Comparison of ENCODE assay signal across 8 mouse cellular contexts in genomic region chr16:11143706-11144483, GRCm38 (mm10). TPM values are rescaled to one million over a fixed set of nuclear protein-coding genes. Genes with fewer than 3 reads are reported as not detected.
DNase-seq lines count a peak whose midpoint lies in the region; TF ChIP-seq lines count a peak whose summit lies in the region.
"Not testable (repeated sequence)": the region's sequence is repeated elsewhere in the genome, so short reads cannot be mapped to it uniquely, and the experiment has no call there.

No protein-coding gene starts in this region.

- H3K27me3 ChIP-seq in hindbrain, embryonic 10.5 days (ENCODE audit: insufficient read depth, poor library complexity, severe bottlenecking) = not testable (repeated sequence)

- H3K4me3 ChIP-seq in hindbrain, embryonic 10.5 days; lung, adult 2 months (replicated peaks; ENCODE audit: extremely low read depth, low read depth, low read length): not testable (repeated sequence)

- H3K9me3 ChIP-seq in hindbrain, embryonic 10.5 days = not testable (repeated sequence)

- not testable (repeated sequence) for H3K4me1 ChIP-seq in hindbrain, embryonic 10.5 days (replicated peaks); lung, adult 2 months (ENCODE audit: control insufficient read depth, insufficient read depth, low read length)

- not testable (repeated sequence) for TF ChIP-seq CTCF in lung, adult 2 months (IDR thresholded peaks at IDR 0.05; ENCODE audit: insufficient read depth, low read length)

- TF ChIP-seq POLR2A in lung, adult 2 months (IDR thresholded peaks at IDR 0.05; ENCODE audit: borderline replicate concordance, extremely low read depth, low read depth, low read length) = not testable (repeated sequence)

- not testable (repeated sequence) for H3K27ac ChIP-seq in hindbrain, embryonic 10.5 days

- WGBS in hindbrain, embryonic 10.5 days = 16% methylated on average over 56 of the region's 56 CpGs
- 21% methylated on average over 56 of the region's 56 CpGs for WGBS in lung, adult 2 months

- DNase-seq in CD8-positive naive resting alpha-beta T cell, adult 2 months (ENCODE audit: low read depth in 2 of 2, low spot score in 2 of 2) = peak; percentile 100
- DNase-seq in cerebellum, adult 18-20 months = peak; percentile 98 to 100
- DNase-seq in frontal cortex, postnatal 36 days (ENCODE audit: low spot score in 2 of 2) = peak; percentile 100
- DNase-seq in hindbrain, embryonic 10.5 days (ENCODE audit: low spot score) = peak; percentile 21
- DNase-seq in layer of hippocampus, adult 9-11 months = peak; percentile 95
- peak; percentile 100 for DNase-seq in lung, adult 2 months
- peak; percentile 96 for DNase-seq in right cerebral cortex, postnatal 14 days
- peak; percentile 96 to 100 for DNase-seq in thymus, postnatal 36 days

- peaks cover 88% of the 10 kb centered on the region for H3K36me3 ChIP-seq in hindbrain, embryonic 10.5 days

RNA-seq across cellular contexts. Expression of gene Txndc11, which starts 9.4 kb away (rescaled TPM):
- 28.4 and 28.7 TPM in 2 replicates for polyA plus RNA-seq in hindbrain, embryonic 10.5 days (2016; fragmentation: Nextera tagmentation; extraction: Ambion mirVana)
- 23.2 and 25.6 TPM in 2 replicates for polyA plus RNA-seq in lung, adult 2 months (2012; rRNA removed)

RNA-seq across cellular contexts. Expression of gene Zc3h7a, which starts 32.3 kb away (rescaled TPM):
- polyA plus RNA-seq in hindbrain, embryonic 10.5 days (2016; fragmentation: Nextera tagmentation; extraction: Ambion mirVana) = 85.7 and 89.3 TPM in 2 replicates
- polyA plus RNA-seq in lung, adult 2 months (2012; rRNA removed) = 44.1 and 73.2 TPM in 2 replicates

RNA-seq across cellular contexts. Expression of gene Rsl1d1, which starts 59.2 kb away (rescaled TPM):
- 212 and 259 TPM in 2 replicates for polyA plus RNA-seq in hindbrain, embryonic 10.5 days (2016; fragmentation: Nextera tagmentation; extraction: Ambion mirVana)
- 3.7 and 6.0 TPM in 2 replicates for polyA plus RNA-seq in lung, adult 2 months (2012; rRNA removed)

Comparison
In these comparisons a context has a peak if more than half of its experiments do, and no peak if none do; other contexts are left out.
1. DNase-seq: peak in every context shown above with its lines; median percentile 100 in CD8-positive naive resting alpha-beta T cell, adult 2 months; 100 in frontal cortex, postnatal 36 days; 100 in lung, adult 2 months; 99 in cerebellum, adult 18-20 months; 98 in thymus, postnatal 36 days; 96 in right cerebral cortex, postnatal 14 days; 95 in layer of hippocampus, adult 9-11 months; 21 in hindbrain, embryonic 10.5 days.
2. RNA of gene Rsl1d1, which starts 59.2 kb away (polyA plus RNA-seq): 212 to 259 TPM in hindbrain, embryonic 10.5 days; 3.7 to 6.0 TPM in lung, adult 2 months; every median in the first group is over 10 times any median in the second.